23 mouse cellular contexts compared by ENCODE assay signal in genomic region chr13:95899885-95900650, GRCm38 (mm10). TPM values are rescaled to one million over a fixed set of nuclear protein-coding genes. Genes with fewer than 3 reads are reported as not detected.
DNase-seq lines count a peak whose midpoint lies in the region; ATAC-seq and TF ChIP-seq lines count a peak whose summit lies in the region.
"Had no signal": no experiment of that assay in that cellular context is flagged by ENCODE, and none has a peak within 500 bp of the region (broad histone marks: within the 10 kb centered on the region; RNA-seq: fewer than 3 reads in every experiment).

No protein-coding gene starts in this region.

- 35% methylated on average over 1 of the region's 1 CpGs for WGBS in embryonic facial prominence, embryonic 11.5 days
- WGBS in limb, embryonic 12.5 days: 5% methylated on average over 1 of the region's 1 CpGs
- 85% methylated on average over 1 of the region's 1 CpGs for WGBS in midbrain, postnatal 0 days

- DNase-seq in 416B (ENCODE audit: low read depth) (peak; percentile 32), ZHBTc4 (ENCODE audit: low read depth, low spot score) (peak; percentile 39)
- peak; percentile 78 for DNase-seq in embryonic facial prominence, embryonic 11.5 days (ENCODE audit: low spot score)
- DNase-seq in midbrain, postnatal 0 days (ENCODE audit: low spot score): no peak
- DNase-seq in natural killer cell, adult 2 months (ENCODE audit: low spot score in 2 of 2): no peak
- no peak for DNase-seq in layer of hippocampus, adult 8-10 months (ENCODE audit: low spot score in 2 of 2)
- DNase-seq: cerebellum, adult 18-20 months; cerebellum, postnatal 25 days; gastrocnemius, postnatal 36 days; heart, postnatal 4 days; kidney, postnatal 4 days; layer of hippocampus, adult 9-11 months; lung, adult 18-20 months had no signal

- no peak overlapping the region for H3K4me2 ChIP-seq in embryonic facial prominence, embryonic 11.5 days (ENCODE audit: low read depth, low read length)
- H3K4me2 ChIP-seq in limb, embryonic 12.5 days: no peak overlapping the region
- H3K4me2 ChIP-seq in midbrain, postnatal 0 days (ENCODE audit: low read depth, low read length, poor library complexity, severe bottlenecking): no peak overlapping the region
- H3K4me2 ChIP-seq: embryonic facial prominence, embryonic 13.5 days; forebrain, embryonic 12.5 days; heart, embryonic 15.5 days; liver, embryonic 11.5 days; midbrain, embryonic 15.5 days had no signal

- TF ChIP-seq CTCF in midbrain, postnatal 0 days (IDR thresholded peaks at IDR 0.05): no peak

- no peaks in the 10 kb centered on the region for H3K27me3 ChIP-seq in embryonic facial prominence, embryonic 11.5 days (ENCODE audit: control insufficient read depth, insufficient read depth, low read length)
- H3K27me3 ChIP-seq in limb, embryonic 12.5 days: no peaks in the 10 kb centered on the region
- no peaks in the 10 kb centered on the region for H3K27me3 ChIP-seq in midbrain, postnatal 0 days (ENCODE audit: insufficient read depth, low read length)
- H3K27me3 ChIP-seq: embryonic facial prominence, embryonic 13.5 days; forebrain, embryonic 12.5 days; heart, embryonic 15.5 days; midbrain, embryonic 15.5 days had no signal

- no peaks in the 10 kb centered on the region for H3K36me3 ChIP-seq in embryonic facial prominence, embryonic 11.5 days (replicated peaks; ENCODE audit: control insufficient read depth, insufficient read depth, low read depth, low read length)
- no peaks in the 10 kb centered on the region for H3K36me3 ChIP-seq in limb, embryonic 12.5 days
- no peaks in the 10 kb centered on the region for H3K36me3 ChIP-seq in midbrain, postnatal 0 days (ENCODE audit: insufficient read depth, low read length)
- H3K36me3 ChIP-seq: embryonic facial prominence, embryonic 13.5 days; forebrain, embryonic 12.5 days; heart, embryonic 15.5 days; midbrain, embryonic 15.5 days had no signal

- no peak overlapping the region for H3K4me3 ChIP-seq in embryonic facial prominence, embryonic 11.5 days (ENCODE audit: low read depth, low read length)
- H3K4me3 ChIP-seq in limb, embryonic 12.5 days (replicated peaks): no peak overlapping the region
- no peak overlapping the region for H3K4me3 ChIP-seq in midbrain, postnatal 0 days (ENCODE audit: low read depth, low read length)
- H3K4me3 ChIP-seq: embryonic facial prominence, embryonic 13.5 days; erythroblast, embryonic 14.5 days; forebrain, embryonic 12.5 days; heart, embryonic 15.5 days; midbrain, embryonic 15.5 days; myocyte had no signal

- H3K4me1 ChIP-seq in embryonic facial prominence, embryonic 11.5 days (ENCODE audit: control insufficient read depth, insufficient read depth, low read length): no peaks in the 10 kb centered on the region; the same call in 1 of the 2 replicates
- H3K4me1 ChIP-seq in limb, embryonic 12.5 days (replicated peaks): peaks cover 21% of the 10 kb centered on the region
- H3K4me1 ChIP-seq in midbrain, postnatal 0 days (ENCODE audit: insufficient read depth, low read length): no peaks in the 10 kb centered on the region
- H3K4me1 ChIP-seq: forebrain, embryonic 12.5 days; heart, embryonic 15.5 days; midbrain, embryonic 15.5 days had no signal

- H3K9me3 ChIP-seq in embryonic facial prominence, embryonic 11.5 days (replicated peaks; ENCODE audit: control insufficient read depth, low read length): no peaks in the 10 kb centered on the region
- no peaks in the 10 kb centered on the region; the same call in 1 of the 2 replicates for H3K9me3 ChIP-seq in limb, embryonic 12.5 days
- H3K9me3 ChIP-seq in midbrain, postnatal 0 days (ENCODE audit: low read length): no peaks in the 10 kb centered on the region
- H3K9me3 ChIP-seq: embryonic facial prominence, embryonic 13.5 days; forebrain, embryonic 12.5 days; heart, embryonic 15.5 days; midbrain, embryonic 15.5 days had no signal

- peak; percentile 48; the same call in 1 of the 2 replicates for ATAC-seq in embryonic facial prominence, embryonic 11.5 days (replicated peaks; ENCODE audit: insufficient number of reproducible peaks, low FRiP score, low TSS enrichment, low read depth)
- ATAC-seq in limb, embryonic 12.5 days (ENCODE audit: insufficient number of reproducible peaks, insufficient read depth, low FRiP score, low TSS enrichment, low read depth): no peak
- no peak for ATAC-seq in midbrain, postnatal 0 days (ENCODE audit: low FRiP score)
- ATAC-seq: hindbrain, embryonic 16.5 days; intestine, embryonic 16.5 days; midbrain, embryonic 15.5 days had no signal

- no peak overlapping the region for H3K27ac ChIP-seq in embryonic facial prominence, embryonic 11.5 days (replicated peaks; ENCODE audit: low read depth, low read length)
- peak overlapping the region; percentile 56; the same call in 1 of the 2 replicates for H3K27ac ChIP-seq in limb, embryonic 12.5 days
- no peak overlapping the region for H3K27ac ChIP-seq in midbrain, postnatal 0 days (ENCODE audit: low read depth, low read length)
- H3K27ac ChIP-seq: embryonic facial prominence, embryonic 13.5 days; forebrain, embryonic 12.5 days; heart, embryonic 15.5 days; midbrain, embryonic 15.5 days had no signal

- no peak overlapping the region for H3K9ac ChIP-seq in embryonic facial prominence, embryonic 11.5 days (replicated peaks; ENCODE audit: low read length)
- H3K9ac ChIP-seq in limb, embryonic 12.5 days (replicated peaks): no peak overlapping the region
- no peak overlapping the region for H3K9ac ChIP-seq in midbrain, postnatal 0 days (replicated peaks; ENCODE audit: low read length, poor library complexity, severe bottlenecking)
- H3K9ac ChIP-seq: embryonic facial prominence, embryonic 13.5 days; forebrain, embryonic 12.5 days; heart, embryonic 15.5 days; midbrain, embryonic 15.5 days had no signal

RNA-seq across cellular contexts. Expression of gene Iqgap2, which starts 8.3 kb away (rescaled TPM):
- polyA plus RNA-seq in embryonic facial prominence, embryonic 11.5 days (2014; fragmentation: Nextera tagmentation; extraction: Ambion mirVana): 15.6 and 16.3 TPM in 2 replicates
- polyA plus RNA-seq in limb, embryonic 12.5 days (2016; fragmentation: Nextera tagmentation; extraction: Ambion mirVana): 12.1 and 12.9 TPM in 2 replicates
- total RNA-seq in midbrain, postnatal 0 days (2014; rRNA removed): 5.4 and 5.6 TPM in 2 replicates
- polyA plus RNA-seq in midbrain, postnatal 0 days (2015; fragmentation: Nextera tagmentation; extraction: Ambion mirVana): 1.8 and 2.0 TPM in 2 replicates
- total RNA-seq in layer of hippocampus, adult 8-10 months (2022): 10 to 100 TPM; 60.5 to 80.9 (median 72.5) TPM

Comparison
In these comparisons a context has a peak if more than half of its experiments do, and no peak if none do; other contexts are left out.
1. DNase-seq: peak in 416B (single experiment), ZHBTc4 (single experiment) and embryonic facial prominence, embryonic 11.5 days (single experiment); none in midbrain, postnatal 0 days (single experiment), natural killer cell, adult 2 months (0 of 2) and layer of hippocampus, adult 8-10 months (0 of 2).